Mouse (Mus musculus) kidney, embryonic 15.5 days (tissue): ENCODE data around the gene Nt5c3. TPM values are rescaled to one million over a fixed set of nuclear protein-coding genes. Genes with fewer than 3 reads are reported as not detected.

ENCODE experiments used
- polyA plus RNA-seq: library from polyadenylated mRNA; unstranded; fragments of >200 nt; fragmentation: Nextera tagmentation; extraction: Ambion mirVana; gene quantifications from 2 replicates; pipeline ENCODE4 v1.2.1, GENCODE M21; 2015

Nt5c3 gene
- polyA plus RNA-seq, 1 experiment from 2014 or later, result 61.5 TPM

Other genes with a start within 250 kb of the Nt5c3 start
- 148 and 181 TPM in 2 replicates for gene Lsm5, start 219.2 kb downstream of the Nt5c3 start, polyA plus RNA-seq
- 11.1 and 13.4 TPM in 2 replicates for gene Avl9, start 209.0 kb downstream of the Nt5c3 start, polyA plus RNA-seq
- gene Kbtbd2, start 126.1 kb downstream of the Nt5c3 start, polyA plus RNA-seq, result 32.6 and 35.7 TPM in 2 replicates
- 118 and 129 TPM in 2 replicates for gene Fkbp9, start 91.9 kb downstream of the Nt5c3 start, polyA plus RNA-seq
- gene Vmn1r4, start 83 bp upstream of the Nt5c3 start, polyA plus RNA-seq, result 0.28 and 0.39 TPM in 2 replicates
- not detected in 2 replicates for gene Vmn1r5, start 46.3 kb upstream of the Nt5c3 start, polyA plus RNA-seq
- gene Vmn1r6, start 73.3 kb upstream of the Nt5c3 start, polyA plus RNA-seq, result not detected in 2 replicates
- not detected in 2 replicates for gene Vmn1r7, start 101.4 kb upstream of the Nt5c3 start, polyA plus RNA-seq
- not detected in 2 replicates for gene Vmn1r8, start 108.4 kb upstream of the Nt5c3 start, polyA plus RNA-seq
- gene Vmn1r9, start 142.9 kb upstream of the Nt5c3 start, polyA plus RNA-seq, result not detected in 2 replicates
- gene Vmn1r10, start 185.5 kb upstream of the Nt5c3 start, polyA plus RNA-seq, result not detected in 2 replicates
- not detected in 2 replicates for gene Vmn1r11, start 209.5 kb upstream of the Nt5c3 start, polyA plus RNA-seq
- gene Vmn1r12, start 233.0 kb upstream of the Nt5c3 start, polyA plus RNA-seq, result not detected in 2 replicates